Mouse (Mus musculus) embryonic fibroblast, embryonic 13.5 days (primary cell): Measurements from ENCODE around the gene Shroom3.

Experiments
- CTCF ChIP-seq: IDR thresholded peaks from 2 replicates; pipeline ENCODE4 v1.5.1; 2011; ENCODE audit warnings: mild to moderate bottlenecking, control low read depth, low read length, moderate library complexity, borderline replicate concordance; ENCODE audit not compliant: insufficient read depth
- POLR2A ChIP-seq: IDR thresholded peaks from 2 replicates; pipeline ENCODE4 v1.6.1; 2011; ENCODE audit warnings: low read depth, mild to moderate bottlenecking, control low read depth, low read length, moderate library complexity

DNA sequence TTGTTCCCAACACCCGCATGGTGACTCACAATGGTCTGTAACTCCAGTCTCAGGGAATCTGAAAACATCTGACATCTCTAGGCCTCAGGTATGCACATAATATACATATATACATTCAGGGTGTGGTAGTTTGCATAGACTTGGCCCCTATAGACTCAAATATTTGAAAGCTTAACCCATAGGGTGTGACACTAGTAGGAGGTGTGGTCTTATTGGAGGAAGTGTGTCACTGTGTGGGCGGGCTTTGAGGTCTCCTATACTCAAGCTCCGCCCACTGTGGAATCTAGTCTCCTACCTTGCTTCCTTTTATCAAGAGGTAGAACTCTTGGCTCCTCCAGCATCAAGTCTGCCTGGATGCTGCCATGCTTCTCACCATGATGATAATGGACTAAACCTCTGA, 91.7 kb downstream of the Shroom3 start:
- no peak for TF ChIP-seq POLR2A
- TF ChIP-seq CTCF: no peak
